Mouse (Mus musculus): ENCODE results near the gene Flrt2. TPM values are rescaled to one million over a fixed set of nuclear protein-coding genes. Genes with fewer than 3 reads are reported as not detected.
A peak's percentile ranks its signal among the peaks of the same experiment; 100 is the strongest.

The Flrt2 gene
- polyA plus RNA-seq, 1 experiment from 2014 or later: 28.5 TPM

DNA sequence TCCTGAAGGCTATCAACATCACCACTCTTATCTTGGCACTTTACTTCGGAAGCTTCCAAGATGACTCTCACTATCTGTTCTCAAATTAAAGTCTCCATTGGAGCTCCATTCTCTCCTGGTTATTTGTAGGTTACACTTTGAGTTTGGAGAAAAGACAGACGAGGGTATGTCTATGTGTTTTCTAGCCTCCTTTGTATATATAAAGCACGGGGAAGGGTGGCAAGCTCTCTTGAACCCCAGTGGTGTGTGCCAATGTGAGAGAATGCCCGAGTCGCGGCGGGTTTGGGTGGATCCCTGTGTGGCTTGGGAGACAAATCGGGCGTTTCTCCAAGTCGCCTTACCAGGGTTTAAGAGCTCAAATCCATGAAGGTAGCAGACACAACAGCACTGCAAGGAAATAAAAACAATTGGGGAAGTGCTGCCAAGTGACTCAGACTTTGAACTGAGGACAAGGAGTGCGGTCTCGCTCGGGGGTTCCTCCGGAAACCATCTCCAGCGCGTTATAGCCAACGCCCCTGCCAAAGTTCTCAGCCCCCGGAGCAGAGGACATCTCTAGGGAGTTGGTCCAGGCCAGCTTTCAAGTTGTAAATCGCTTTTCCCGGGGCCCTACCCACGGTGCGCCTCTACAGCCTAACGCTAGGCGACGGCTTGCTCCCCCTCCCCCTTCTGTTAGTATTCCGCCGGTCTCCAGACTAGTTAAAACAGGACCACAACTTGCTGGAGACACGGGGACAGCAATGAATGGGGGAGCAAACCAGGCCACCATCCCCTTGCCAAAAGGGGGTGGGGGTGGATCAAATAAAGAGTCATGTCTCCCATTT is 1.8 kb downstream of the Flrt2 start:
- no peaks in the 10 kb centered on the region for H3K36me3 ChIP-seq (ENCODE audit: insufficient read depth, low read length)
- WGBS: under 1% methylated on average over 28 of the region's 28 CpGs

DNA sequence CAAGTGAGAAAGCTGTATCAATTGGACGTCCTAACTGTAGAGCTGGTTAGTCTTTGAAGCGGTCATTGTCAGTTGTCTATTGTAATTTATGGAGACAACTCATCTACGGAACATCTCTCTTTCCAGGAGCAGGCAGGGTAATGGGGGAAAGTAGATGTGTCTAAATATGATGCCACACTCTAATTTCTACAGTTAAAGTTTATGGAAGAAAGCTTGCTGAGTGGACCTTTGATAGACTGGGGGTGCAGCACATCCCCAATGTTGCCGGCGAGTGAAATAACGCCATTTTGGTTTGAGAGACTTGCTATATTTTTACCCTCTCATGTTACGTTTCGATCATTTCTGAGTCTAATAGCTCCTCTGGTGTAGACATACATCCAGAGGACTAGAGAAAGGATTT is 2.5 kb downstream of the Flrt2 start:
- Histone ChIP-seq H3K4me2 (replicated peaks; ENCODE audit: low read depth, low read length) (peak overlapping the region; percentile 93), H3K4me1 (ENCODE audit: insufficient read depth, low read length) (peaks cover 58% of the 10 kb centered on the region), H3K9me3 (ENCODE audit: low read length) (no peaks in the 10 kb centered on the region), H3K4me3 (ENCODE audit: low read length) (peak overlapping the region; percentile 74), H3K9ac (replicated peaks; ENCODE audit: low read length) (peak overlapping the region; percentile 63), H3K27ac (ENCODE audit: low read length) (peak overlapping the region; percentile 73), H3K27me3 (ENCODE audit: insufficient read depth, low read length) (0 out of 2 replicates have a peak, but pooled peaks cover 3% of the 10 kb centered on the region), H3K36me3 (ENCODE audit: insufficient read depth, low read length) (no peaks in the 10 kb centered on the region)
- WGBS: 0% methylated on average over 8 of the region's 8 CpGs
- ATAC-seq (ENCODE audit: low FRiP score, low TSS enrichment): no peak

More for the DNA sequence above, 1.8 kb downstream of the Flrt2 start:
- H3K4me3 ChIP-seq (ENCODE audit: low read length): peak overlapping the region; percentile 74
- peak overlapping the region; percentile 73 for H3K27ac ChIP-seq (ENCODE audit: low read length)
- peaks cover 54% of the 10 kb centered on the region for H3K4me1 ChIP-seq (ENCODE audit: insufficient read depth, low read length)
- no peaks in the 10 kb centered on the region for H3K9me3 ChIP-seq (ENCODE audit: low read length)
- H3K9ac ChIP-seq (replicated peaks; ENCODE audit: low read length): peak overlapping the region; percentile 63
- H3K4me2 ChIP-seq (replicated peaks; ENCODE audit: low read depth, low read length): peak overlapping the region; percentile 93
- ATAC-seq (ENCODE audit: low FRiP score, low TSS enrichment): 0 out of 2 replicates have a peak, but pooled peaks have one; percentile 3
- H3K27me3 ChIP-seq (ENCODE audit: insufficient read depth, low read length): 0 out of 2 replicates have a peak, but pooled peaks cover 3% of the 10 kb centered on the region

DNA sequence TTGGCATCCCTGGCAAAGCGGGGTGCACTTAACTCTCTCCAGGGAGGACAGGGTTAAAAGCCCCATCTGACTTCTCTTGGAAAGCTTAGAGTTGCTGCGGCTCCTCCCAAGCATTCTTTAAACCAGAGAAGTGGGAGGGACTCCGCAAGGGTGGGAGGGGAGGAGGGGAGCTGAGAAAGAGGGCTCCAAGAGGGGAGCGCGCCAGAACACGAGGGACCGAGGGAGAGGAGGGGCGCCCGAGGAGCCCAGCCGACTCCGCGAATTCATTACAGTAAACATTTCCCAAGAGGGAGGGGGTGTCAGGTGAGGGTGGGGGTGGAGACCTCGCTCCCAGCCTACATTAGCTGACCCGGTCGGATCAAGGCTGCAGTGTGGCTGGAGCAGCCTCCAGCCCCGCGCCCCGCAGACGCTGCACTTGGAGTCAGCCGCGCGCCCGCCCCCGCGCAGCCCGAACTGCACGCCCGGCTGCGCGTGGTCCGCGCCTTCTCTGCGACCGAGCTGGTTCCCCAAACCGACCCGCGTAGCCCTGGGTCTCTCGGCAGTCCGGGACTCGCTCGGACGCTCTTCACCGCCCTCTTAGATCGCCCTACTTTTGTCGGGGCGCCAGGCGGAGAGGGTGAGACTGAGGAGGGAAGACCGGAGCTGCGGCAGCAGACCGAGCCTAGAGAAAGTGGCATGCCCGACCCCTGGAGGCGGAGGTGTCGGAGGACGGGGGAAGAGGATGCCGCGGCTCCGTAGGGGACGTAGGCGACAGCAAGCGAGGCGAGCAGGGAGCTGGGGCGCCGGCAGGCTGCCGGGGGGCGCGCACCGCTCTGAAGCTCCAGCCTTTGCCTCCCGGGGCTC is 3.2 kb downstream of the Flrt2 start:
- H3K4me1 ChIP-seq (ENCODE audit: insufficient read depth, low read length): peaks cover 58% of the 10 kb centered on the region
- no peaks in the 10 kb centered on the region for H3K9me3 ChIP-seq (ENCODE audit: low read length)
- H3K27ac ChIP-seq (ENCODE audit: low read length): peak overlapping the region; percentile 94
- no peaks in the 10 kb centered on the region for H3K36me3 ChIP-seq (ENCODE audit: insufficient read depth, low read length)
- H3K4me2 ChIP-seq (replicated peaks; ENCODE audit: low read depth, low read length): peak overlapping the region; percentile 93
- H3K4me3 ChIP-seq (ENCODE audit: low read length): peak overlapping the region; percentile 74
- peak; percentile 93 for ATAC-seq (ENCODE audit: low FRiP score, low TSS enrichment)
- H3K9ac ChIP-seq (replicated peaks; ENCODE audit: low read length): peak overlapping the region; percentile 89
- WGBS: under 1% methylated on average over 65 of the region's 68 CpGs
- H3K27me3 ChIP-seq (ENCODE audit: insufficient read depth, low read length): 0 out of 2 replicates have a peak, but pooled peaks cover 3% of the 10 kb centered on the region

DNA sequence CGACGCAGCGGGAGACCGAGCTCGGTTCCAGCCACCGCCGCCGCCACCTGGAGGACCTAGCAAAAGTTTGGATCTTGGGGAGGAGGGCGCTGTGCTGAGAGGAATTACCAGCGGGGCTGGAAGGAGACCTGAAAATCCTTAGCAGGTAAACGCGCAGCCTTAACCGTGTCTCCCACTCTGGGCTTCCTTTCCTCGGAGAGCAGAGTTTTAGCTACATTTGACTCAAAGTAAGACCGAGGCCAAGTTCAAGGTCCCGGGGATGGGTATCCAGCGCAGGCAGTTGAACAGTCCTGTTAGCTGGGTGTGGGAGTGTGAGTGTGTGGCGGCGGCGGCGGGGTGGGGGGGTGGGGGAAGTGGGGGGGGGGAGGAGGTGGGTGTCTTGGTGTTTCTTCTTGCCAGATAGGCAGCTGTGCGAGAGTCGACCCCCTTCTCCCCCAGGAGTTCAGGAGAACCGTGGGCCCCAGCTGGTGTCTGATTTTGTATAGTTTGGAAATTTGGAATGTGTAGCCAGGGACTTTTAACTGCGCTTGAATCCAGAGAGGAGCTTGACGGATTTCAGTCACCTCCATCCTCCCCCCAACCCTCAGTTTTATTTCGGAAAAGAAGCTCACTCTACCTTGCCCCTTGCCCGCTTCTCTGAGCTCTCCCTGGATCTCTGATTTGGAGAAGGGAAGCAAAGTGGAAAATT is 4.0 kb downstream of the Flrt2 start:
- Histone ChIP-seq H3K4me2 (replicated peaks; ENCODE audit: low read depth, low read length) (peak overlapping the region; percentile 93), H3K9me3 (ENCODE audit: low read length) (no peaks in the 10 kb centered on the region), H3K27me3 (ENCODE audit: insufficient read depth, low read length) (0 out of 2 replicates have a peak, but pooled peaks cover 3% of the 10 kb centered on the region), H3K4me1 (ENCODE audit: insufficient read depth, low read length) (peaks cover 63% of the 10 kb centered on the region), H3K36me3 (ENCODE audit: insufficient read depth, low read length) (no peaks in the 10 kb centered on the region), H3K4me3 (ENCODE audit: low read length) (peak overlapping the region; percentile 74), H3K9ac (replicated peaks; ENCODE audit: low read length) (peak overlapping the region; percentile 89), H3K27ac (ENCODE audit: low read length) (peak overlapping the region; percentile 94)
- ATAC-seq (ENCODE audit: low FRiP score, low TSS enrichment): peak; percentile 2; the same call in 1 of the 2 replicates
- WGBS: under 1% methylated on average over 27 of the region's 28 CpGs

DNA sequence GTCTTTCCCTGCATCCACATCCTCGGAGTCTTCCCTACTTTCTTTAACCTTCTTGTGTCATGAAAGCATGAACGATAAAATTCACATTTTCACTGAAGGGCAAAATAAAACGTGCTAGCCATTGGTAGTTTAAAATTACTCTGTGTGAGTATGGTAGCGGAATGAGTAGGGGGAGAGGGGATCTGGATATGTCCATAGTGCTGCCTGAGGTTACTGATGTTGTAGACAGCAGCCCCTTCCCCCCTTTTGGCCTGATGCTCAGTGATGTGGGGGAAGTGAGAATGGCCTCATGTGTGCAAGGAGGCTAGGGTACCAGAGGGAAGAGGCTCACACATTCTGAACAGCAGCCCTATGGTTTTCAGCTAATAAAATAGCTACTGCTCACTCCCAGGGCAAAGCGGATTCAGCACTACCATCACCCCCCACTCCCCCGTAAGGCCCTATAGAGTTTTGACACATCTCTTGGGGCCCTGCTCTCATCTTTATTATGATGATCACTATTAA is 4.5 kb downstream of the Flrt2 start:
- H3K4me1 ChIP-seq (ENCODE audit: insufficient read depth, low read length): peaks cover 58% of the 10 kb centered on the region
- no peak for ATAC-seq (ENCODE audit: low FRiP score, low TSS enrichment)
- H3K36me3 ChIP-seq (ENCODE audit: insufficient read depth, low read length): no peaks in the 10 kb centered on the region
- H3K27me3 ChIP-seq (ENCODE audit: insufficient read depth, low read length): 0 out of 2 replicates have a peak, but pooled peaks cover 3% of the 10 kb centered on the region
- peak overlapping the region; percentile 74 for H3K4me3 ChIP-seq (ENCODE audit: low read length)
- peak overlapping the region; percentile 89 for H3K9ac ChIP-seq (replicated peaks; ENCODE audit: low read length)
- H3K4me2 ChIP-seq (replicated peaks; ENCODE audit: low read depth, low read length): peak overlapping the region; percentile 93
- 1% methylated on average over 6 of the region's 6 CpGs for WGBS
- no peaks in the 10 kb centered on the region for H3K9me3 ChIP-seq (ENCODE audit: low read length)
- H3K27ac ChIP-seq (ENCODE audit: low read length): peak overlapping the region; percentile 94; the same call in 1 of the 2 replicates

DNA sequence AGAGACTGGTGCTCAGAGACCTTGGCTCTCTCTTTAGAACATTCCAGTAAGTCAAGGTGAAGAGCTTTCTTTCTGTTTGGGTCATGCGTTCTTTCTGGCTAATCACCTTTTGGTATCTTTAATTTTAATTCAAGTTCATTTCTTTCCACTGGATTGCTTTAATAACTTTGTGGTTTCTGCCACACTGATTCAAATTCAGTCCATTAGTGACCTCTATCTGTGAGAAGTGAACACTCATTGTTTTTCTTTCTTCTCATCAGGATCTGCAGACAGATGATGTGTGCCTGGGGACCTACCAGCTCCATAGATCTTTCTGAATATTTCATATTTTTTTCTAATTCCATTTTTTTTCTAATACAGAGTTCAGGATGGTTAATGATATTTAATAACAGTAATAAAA is 6.5 kb downstream of the Flrt2 start:
- Histone ChIP-seq H3K9ac (replicated peaks; ENCODE audit: low read length) (peak overlapping the region; percentile 89), H3K27ac (ENCODE audit: low read length) (peak overlapping the region; percentile 73; the same call in 1 of the 2 replicates), H3K36me3 (ENCODE audit: insufficient read depth, low read length) (no peaks in the 10 kb centered on the region), H3K27me3 (ENCODE audit: insufficient read depth, low read length) (no peaks in the 10 kb centered on the region), H3K9me3 (ENCODE audit: low read length) (no peaks in the 10 kb centered on the region), H3K4me3 (ENCODE audit: low read length) (peak overlapping the region; percentile 74), H3K4me2 (replicated peaks; ENCODE audit: low read depth, low read length) (peak overlapping the region; percentile 93), H3K4me1 (ENCODE audit: insufficient read depth, low read length) (peaks cover 39% of the 10 kb centered on the region)
- 22% methylated on average over 1 of the region's 1 CpGs for WGBS
- ATAC-seq (ENCODE audit: low FRiP score, low TSS enrichment): no peak

DNA sequence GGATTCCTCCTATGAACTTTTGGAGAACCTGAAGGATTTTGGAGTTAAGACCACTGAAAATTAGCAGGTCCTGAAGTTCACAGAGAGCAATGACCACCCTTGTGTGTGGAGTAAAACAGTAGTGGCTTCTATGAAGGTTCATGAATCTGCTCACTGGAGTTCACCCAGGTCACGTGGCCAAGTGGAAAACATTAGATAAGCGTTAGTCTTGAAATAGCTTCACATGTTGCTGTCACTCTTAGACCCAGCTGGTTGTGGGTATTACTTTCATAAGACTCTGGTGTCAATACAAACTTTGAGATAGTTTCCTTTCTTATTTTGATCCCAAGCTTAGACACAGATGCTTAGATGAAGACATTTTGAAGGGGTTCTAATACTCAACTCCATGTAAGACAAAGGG is 8.7 kb downstream of the Flrt2 start:
- Histone ChIP-seq H3K36me3 (ENCODE audit: insufficient read depth, low read length) (no peaks in the 10 kb centered on the region), H3K27me3 (ENCODE audit: insufficient read depth, low read length) (no peaks in the 10 kb centered on the region), H3K4me1 (ENCODE audit: insufficient read depth, low read length) (peaks cover 29% of the 10 kb centered on the region), H3K4me2 (replicated peaks; ENCODE audit: low read depth, low read length) (no peak overlapping the region), H3K9me3 (ENCODE audit: low read length) (no peaks in the 10 kb centered on the region), H3K9ac (replicated peaks; ENCODE audit: low read length) (no peak overlapping the region), H3K27ac (ENCODE audit: low read length) (no peak overlapping the region), H3K4me3 (ENCODE audit: low read length) (no peak overlapping the region)
- WGBS: 73% methylated on average over 2 of the region's 2 CpGs
- no peak for ATAC-seq (ENCODE audit: low FRiP score, low TSS enrichment)

DNA sequence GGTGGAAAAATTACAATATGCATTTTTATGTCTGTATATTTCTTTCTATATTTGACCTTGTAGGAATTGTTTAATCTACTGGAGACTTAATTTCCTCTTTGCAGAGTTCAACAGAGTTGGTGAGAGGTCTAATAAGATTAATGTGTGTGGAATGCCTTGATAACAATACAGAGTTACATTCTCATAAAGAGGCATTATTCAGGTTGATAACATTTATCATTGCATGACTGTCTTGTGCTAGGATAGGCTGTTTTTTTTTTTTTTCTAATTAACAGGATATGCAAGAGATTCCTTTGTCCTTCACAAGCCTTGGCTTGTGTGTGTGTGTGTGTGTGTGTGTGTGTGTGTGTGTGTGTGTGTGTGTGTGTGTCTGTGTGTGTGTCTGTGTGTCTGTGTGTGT is 9.6 kb downstream of the Flrt2 start:
- Histone ChIP-seq H3K27me3 (ENCODE audit: insufficient read depth, low read length) (no peaks in the 10 kb centered on the region), H3K36me3 (ENCODE audit: insufficient read depth, low read length) (no peaks in the 10 kb centered on the region), H3K9me3 (ENCODE audit: low read length) (no peaks in the 10 kb centered on the region), H3K4me1 (ENCODE audit: insufficient read depth, low read length) (peaks cover 23% of the 10 kb centered on the region), H3K4me2 (replicated peaks; ENCODE audit: low read depth, low read length) (no peak overlapping the region), H3K27ac (ENCODE audit: low read length) (no peak overlapping the region), H3K4me3 (ENCODE audit: low read length) (no peak overlapping the region), H3K9ac (replicated peaks; ENCODE audit: low read length) (no peak overlapping the region)
- no peak for ATAC-seq (ENCODE audit: low FRiP score, low TSS enrichment)

DNA sequence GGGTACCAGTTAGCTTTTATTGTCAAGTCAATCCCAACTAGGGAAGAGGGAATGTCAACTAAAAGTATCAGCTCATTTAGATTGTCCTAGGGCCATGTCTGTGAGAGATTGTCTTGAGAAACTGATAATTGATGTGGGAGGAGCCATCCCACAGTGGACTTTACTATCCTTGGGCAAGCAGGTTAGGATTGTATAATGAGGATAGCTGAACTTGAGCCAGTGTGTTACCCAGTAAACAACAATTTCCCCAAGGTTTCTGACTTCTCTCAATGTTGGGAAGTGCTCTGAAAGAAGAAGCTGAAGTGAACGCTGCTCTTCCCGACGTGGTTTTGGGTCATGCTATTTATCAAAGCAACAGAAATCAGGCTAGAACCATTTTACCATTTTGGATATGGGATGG is 13.0 kb downstream of the Flrt2 start:
- no peak overlapping the region for H3K4me2 ChIP-seq (replicated peaks; ENCODE audit: low read depth, low read length)
- H3K4me3 ChIP-seq (ENCODE audit: low read length): no peak overlapping the region
- no peak overlapping the region for H3K27ac ChIP-seq (ENCODE audit: low read length)
- H3K36me3 ChIP-seq (ENCODE audit: insufficient read depth, low read length): no peaks in the 10 kb centered on the region
- ATAC-seq (ENCODE audit: low FRiP score, low TSS enrichment): no peak
- no peaks in the 10 kb centered on the region for H3K9me3 ChIP-seq (ENCODE audit: low read length)
- H3K4me1 ChIP-seq (ENCODE audit: insufficient read depth, low read length): peaks cover 6% of the 10 kb centered on the region; the same call in 1 of the 2 replicates
- H3K27me3 ChIP-seq (ENCODE audit: insufficient read depth, low read length): no peaks in the 10 kb centered on the region
- 86% methylated on average over 3 of the region's 3 CpGs for WGBS
- H3K9ac ChIP-seq (replicated peaks; ENCODE audit: low read length): no peak overlapping the region

Measured in kidney, embryonic 16.5 days (tissue).